Comparison of ENCODE assay signal across 30 mouse cellular contexts in the genomic region with DNA sequence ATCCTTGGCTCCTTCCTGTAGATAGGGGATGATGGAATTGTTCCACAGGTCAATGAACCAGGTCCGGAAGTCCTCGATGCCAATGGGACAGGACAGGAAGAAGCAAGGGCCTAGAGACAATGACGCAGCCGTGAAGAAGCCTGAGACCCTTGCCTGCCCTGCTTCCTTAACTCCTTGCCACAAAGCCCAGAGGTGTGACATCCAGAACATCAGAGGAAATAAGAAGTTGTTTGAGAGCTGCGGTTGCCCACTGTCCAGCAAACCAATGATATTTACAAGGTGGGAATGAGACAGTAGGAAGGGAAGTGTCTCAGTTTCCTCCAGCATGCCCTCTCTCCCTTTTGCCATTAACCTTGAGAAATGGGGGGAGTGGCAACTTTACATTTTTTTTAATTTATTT.
"Had no signal": no experiment of that assay in that cellular context is flagged by ENCODE, and none has a peak within 500 bp of the region (broad histone marks: within the 10 kb centered on the region; RNA-seq: fewer than 3 reads in every experiment).

No protein-coding gene starts in this region.

- DNase-seq: heart, postnatal 10 days; heart, postnatal 14 days; heart, postnatal 36 days; heart, postnatal 4 days; kidney, adult 11 months; kidney, adult 18-20 months; kidney, adult 2 months; kidney, adult 8-10 months; kidney, adult 9 months; kidney, postnatal 10 days; kidney, postnatal 14 days; kidney, postnatal 25 days; kidney, postnatal 36 days; kidney, postnatal 4 days; layer of hippocampus, adult 9-11 months; layer of hippocampus, postnatal 36 days had no signal

- H3K9me3 ChIP-seq: heart, embryonic 12.5 days; heart, embryonic 13.5 days; heart, embryonic 15.5 days; hindbrain, embryonic 10.5 days; hindbrain, embryonic 12.5 days; hindbrain, embryonic 13.5 days; hindbrain, embryonic 15.5 days; intestine, embryonic 15.5 days; kidney, embryonic 15.5 days had no signal

- H3K27me3 ChIP-seq: heart, embryonic 12.5 days; heart, embryonic 13.5 days; heart, embryonic 15.5 days; hindbrain, embryonic 12.5 days; hindbrain, embryonic 13.5 days; hindbrain, embryonic 15.5 days; intestine, embryonic 15.5 days; kidney, embryonic 15.5 days had no signal

- H3K27ac ChIP-seq: heart, embryonic 13.5 days; heart, embryonic 15.5 days; hindbrain, embryonic 10.5 days; hindbrain, embryonic 12.5 days; hindbrain, embryonic 13.5 days; hindbrain, embryonic 14.5 days; hindbrain, embryonic 15.5 days; hindbrain, postnatal 0 days; intestine, embryonic 15.5 days; kidney, embryonic 15.5 days; kidney, postnatal 0 days; layer of hippocampus, adult 2 months; left cerebral cortex, adult 2 months had no signal

- H3K4me1 ChIP-seq: heart, embryonic 12.5 days; heart, embryonic 13.5 days; heart, embryonic 15.5 days; hindbrain, embryonic 10.5 days; hindbrain, embryonic 12.5 days; hindbrain, embryonic 13.5 days; hindbrain, embryonic 15.5 days; intestine, embryonic 15.5 days; kidney, embryonic 15.5 days had no signal

- H3K4me3 ChIP-seq: heart, embryonic 12.5 days; heart, embryonic 13.5 days; heart, embryonic 15.5 days; hindbrain, embryonic 10.5 days; hindbrain, embryonic 12.5 days; hindbrain, embryonic 13.5 days; hindbrain, embryonic 15.5 days; intestine, embryonic 15.5 days; kidney, embryonic 15.5 days; layer of hippocampus, adult 2 months; left cerebral cortex, adult 2 months had no signal
